Mouse (Mus musculus) forebrain, embryonic 13.5 days (tissue): ENCODE measurements around the gene Csnk1g2. TPM values are rescaled to one million over a fixed set of nuclear protein-coding genes. Genes with fewer than 3 reads are reported as not detected.

Experiments used
- ATAC-seq: fragments of 200-750 bp; cut with Nextera tagmentation; 2 replicates; pipeline ENCODE4 v1.8.0; 2017
- H3K27ac ChIP-seq: fragments of 300-500 bp; sonication (generic); 2 replicates; pipeline ENCODE4 v1.5.1; 2015; ENCODE audit warnings: inconsistent platforms, mild to moderate bottlenecking, moderate library complexity
- H3K27me3 ChIP-seq: fragments of 300-500 bp; sonication (generic); 2 replicates; pipeline ENCODE4 v1.6.1; 2015; ENCODE audit warnings: mild to moderate bottlenecking, inconsistent platforms
- H3K36me3 ChIP-seq: fragments of 300-500 bp; sonication (generic); 2 replicates; pipeline ENCODE4 v1.6.1; 2015; ENCODE audit warnings: mild to moderate bottlenecking, inconsistent platforms; ENCODE audit not compliant: poor library complexity, severe bottlenecking
- H3K4me1 ChIP-seq: fragments of 300-500 bp; sonication (generic); 2 replicates; pipeline ENCODE4 v1.6.1; 2015; ENCODE audit warnings: inconsistent platforms
- H3K4me2 ChIP-seq: fragments of 300-500 bp; sonication (generic); 2 replicates; pipeline ENCODE4 v1.6.1; 2015; ENCODE audit warnings: inconsistent platforms, mild to moderate bottlenecking, moderate library complexity
- H3K4me3 ChIP-seq: fragments of 300-500 bp; sonication (generic); 2 replicates; pipeline ENCODE4 v1.5.1; 2015; ENCODE audit warnings: mild to moderate bottlenecking, inconsistent platforms
- H3K9ac ChIP-seq: fragments of 300-500 bp; sonication (generic); 2 replicates; pipeline ENCODE4 v1.6.1; 2015; ENCODE audit warnings: mild to moderate bottlenecking, inconsistent platforms
- H3K9me3 ChIP-seq: fragments of 300-500 bp; sonication (generic); replicated peaks from 2 replicates; pipeline ENCODE4 v1.6.1; 2016; ENCODE audit warnings: inconsistent platforms
- WGBS: fragments of 180-500 bp; shearing (Covaris S2); methylation state at CpG from one replicate; pipeline ENCODE4 v1.1.7; 2015; 5-methylcytosine and 5-hydroxymethylcytosine counted together
- polyA plus RNA-seq: library from polyadenylated mRNA; unstranded; fragments of >200 nt; fragmentation: Nextera tagmentation; extraction: Ambion mirVana; gene quantifications from 2 replicates; pipeline ENCODE4 v1.2.1, GENCODE M21; 2015

Gene Csnk1g2
- polyA plus RNA-seq, 1 experiment from 2014 or later: 73.2 TPM

GRCm38 (mm10) chr10:80619465-80620244, 3.0 kb upstream of the Csnk1g2 start:
- Histone ChIP-seq H3K9ac (no peak overlapping the region), H3K9me3 (no peaks in the 10 kb centered on the region), H3K4me2 (no peak overlapping the region), H3K4me1 (peaks cover 24% of the 10 kb centered on the region), H3K27me3 (no peaks in the 10 kb centered on the region), H3K27ac (no peak overlapping the region), H3K4me3 (no peak overlapping the region), H3K36me3 (peaks cover 15% of the 10 kb centered on the region)
- ATAC-seq: no peak
- 37% methylated on average over 8 of the region's 8 CpGs for WGBS

GRCm38 (mm10) chr10:80620365-80620764, 2.3 kb upstream of the Csnk1g2 start:
- no peaks in the 10 kb centered on the region for H3K9me3 ChIP-seq
- 88% methylated on average over 9 of the region's 9 CpGs for WGBS

GRCm38 (mm10) chr10:80620796-80621689, 1.6 kb upstream of the Csnk1g2 start:
- peak overlapping the region; percentile 95 for H3K27ac ChIP-seq
- H3K4me3 ChIP-seq: peak overlapping the region; percentile 88
- peaks cover 2% of the 10 kb centered on the region; the same call in 1 of the 2 replicates for H3K36me3 ChIP-seq
- no peaks in the 10 kb centered on the region for H3K9me3 ChIP-seq
- 56% methylated on average over 16 of the region's 16 CpGs for WGBS
- no peak for ATAC-seq
- peak overlapping the region; percentile 67 for H3K9ac ChIP-seq
- peaks cover 36% of the 10 kb centered on the region for H3K4me1 ChIP-seq
- no peaks in the 10 kb centered on the region for H3K27me3 ChIP-seq
- peak overlapping the region; percentile 99 for H3K4me2 ChIP-seq

More at GRCm38 (mm10) chr10:80620365-80620764, 2.3 kb upstream of the Csnk1g2 start:
- peaks cover 32% of the 10 kb centered on the region for H3K4me1 ChIP-seq
- no peak overlapping the region for H3K4me2 ChIP-seq
- H3K9ac ChIP-seq: no peak overlapping the region
- ATAC-seq: no peak
- peaks cover 8% of the 10 kb centered on the region for H3K36me3 ChIP-seq
- no peak overlapping the region for H3K27ac ChIP-seq
- no peaks in the 10 kb centered on the region for H3K27me3 ChIP-seq
- no peak overlapping the region for H3K4me3 ChIP-seq

- H3K27ac ChIP-seq: peak overlapping the region; percentile 95
- H3K4me1 ChIP-seq: peaks cover 36% of the 10 kb centered on the region
- WGBS: 4% methylated on average over 9 of the region's 9 CpGs
- no peaks in the 10 kb centered on the region for H3K27me3 ChIP-seq
- no peaks in the 10 kb centered on the region for H3K36me3 ChIP-seq
- ATAC-seq: peak; percentile 2; the same call in 1 of the 2 replicates
- H3K4me2 ChIP-seq: peak overlapping the region; percentile 99
- no peaks in the 10 kb centered on the region for H3K9me3 ChIP-seq
- H3K4me3 ChIP-seq: peak overlapping the region; percentile 88
- H3K9ac ChIP-seq: peak overlapping the region; percentile 67
Observed at GRCm38 (mm10) chr10:80621690-80621939, 1.0 kb upstream of the Csnk1g2 start.

GRCm38 (mm10) chr10:80621940-80622660, 538 bp upstream of the Csnk1g2 start:
- Histone ChIP-seq H3K27me3 (no peaks in the 10 kb centered on the region), H3K4me2 (peak overlapping the region; percentile 99), H3K36me3 (no peaks in the 10 kb centered on the region), H3K4me3 (peak overlapping the region; percentile 88), H3K4me1 (peaks cover 36% of the 10 kb centered on the region), H3K9ac (peak overlapping the region; percentile 93), H3K27ac (peak overlapping the region; percentile 95), H3K9me3 (no peaks in the 10 kb centered on the region)
- peak; percentile 96 for ATAC-seq
- WGBS: under 1% methylated on average over 64 of the region's 64 CpGs

- Histone ChIP-seq H3K4me2 (peak overlapping the region; percentile 99), H3K9me3 (no peaks in the 10 kb centered on the region), H3K36me3 (no peaks in the 10 kb centered on the region), H3K9ac (peak overlapping the region; percentile 93), H3K27ac (peak overlapping the region; percentile 78), H3K4me1 (peaks cover 42% of the 10 kb centered on the region), H3K4me3 (peak overlapping the region; percentile 88), H3K27me3 (no peaks in the 10 kb centered on the region)
- no peak for ATAC-seq
- 19% methylated on average over 15 of the region's 15 CpGs for WGBS
Observed at GRCm38 (mm10) chr10:80623457-80624191, 986 bp downstream of the Csnk1g2 start.

- 94% methylated on average over 4 of the region's 4 CpGs for WGBS
- no peak overlapping the region for H3K4me2 ChIP-seq
- peaks cover 42% of the 10 kb centered on the region for H3K4me1 ChIP-seq
- no peaks in the 10 kb centered on the region for H3K9me3 ChIP-seq
- H3K4me3 ChIP-seq: no peak overlapping the region
- no peak for ATAC-seq
- H3K27me3 ChIP-seq: no peaks in the 10 kb centered on the region
- H3K27ac ChIP-seq: no peak overlapping the region
- H3K9ac ChIP-seq: 0 out of 2 replicates have a peak overlapping the region, but pooled peaks have one; percentile 93
- H3K36me3 ChIP-seq: peaks cover 13% of the 10 kb centered on the region; the same call in 1 of the 2 replicates
Observed at GRCm38 (mm10) chr10:80625764-80626163, 3.1 kb downstream of the Csnk1g2 start.

- ATAC-seq: no peak
- H3K27ac ChIP-seq: no peak overlapping the region
- peaks cover 13% of the 10 kb centered on the region; the same call in 1 of the 2 replicates for H3K36me3 ChIP-seq
- no peaks in the 10 kb centered on the region for H3K27me3 ChIP-seq
- no peak overlapping the region for H3K9ac ChIP-seq
- peaks cover 34% of the 10 kb centered on the region for H3K4me1 ChIP-seq
- no peak overlapping the region for H3K4me3 ChIP-seq
- H3K9me3 ChIP-seq: no peaks in the 10 kb centered on the region
- WGBS: 69% methylated on average over 2 of the region's 2 CpGs
- H3K4me2 ChIP-seq: no peak overlapping the region
Observed at GRCm38 (mm10) chr10:80627685-80628084, 5.0 kb downstream of the Csnk1g2 start.

GRCm38 (mm10) chr10:80628925-80629324, 6.3 kb downstream of the Csnk1g2 start:
- no peak overlapping the region for H3K4me2 ChIP-seq
- no peak overlapping the region for H3K9ac ChIP-seq
- no peak for ATAC-seq
- peaks cover 15% of the 10 kb centered on the region for H3K36me3 ChIP-seq
- 89% methylated on average over 9 of the region's 9 CpGs for WGBS
- no peak overlapping the region for H3K4me3 ChIP-seq
- H3K27ac ChIP-seq: no peak overlapping the region
- H3K9me3 ChIP-seq: no peaks in the 10 kb centered on the region
- H3K4me1 ChIP-seq: peaks cover 25% of the 10 kb centered on the region
- no peaks in the 10 kb centered on the region for H3K27me3 ChIP-seq

- H3K36me3 ChIP-seq: peaks cover 68% of the 10 kb centered on the region
- WGBS: 93% methylated on average over 6 of the region's 6 CpGs
- ATAC-seq: no peak
Observed at GRCm38 (mm10) chr10:80635345-80635744, 12.7 kb downstream of the Csnk1g2 start.

GRCm38 (mm10) chr10:80646936-80647335, 24.3 kb downstream of the Csnk1g2 start:
- Histone ChIP-seq H3K4me3 (no peak overlapping the region), H3K4me1 (no peaks in the 10 kb centered on the region), H3K36me3 (peaks cover 68% of the 10 kb centered on the region), H3K27ac (no peak overlapping the region), H3K4me2 (no peak overlapping the region), H3K27me3 (no peaks in the 10 kb centered on the region), H3K9me3 (no peaks in the 10 kb centered on the region), H3K9ac (no peak overlapping the region)
- ATAC-seq: no peak
- 94% methylated on average over 10 of the region's 10 CpGs for WGBS

More at GRCm38 (mm10) chr10:80635345-80635744, 12.7 kb downstream of the Csnk1g2 start:
- Histone ChIP-seq H3K9ac (no peak overlapping the region), H3K27ac (no peak overlapping the region), H3K9me3 (no peaks in the 10 kb centered on the region), H3K4me2 (no peak overlapping the region), H3K4me1 (no peaks in the 10 kb centered on the region), H3K4me3 (no peak overlapping the region), H3K27me3 (no peaks in the 10 kb centered on the region)
